Mouse (Mus musculus) neural tube, embryonic 15.5 days (tissue): Measurements from ENCODE around the gene Aak1. TPM values are rescaled to one million over a fixed set of nuclear protein-coding genes. Genes with fewer than 3 reads are reported as not detected.

ENCODE experiments used
- ATAC-seq: fragments of 200-750 bp; cut with Nextera tagmentation; 2 replicates; pipeline ENCODE4 v1.8.0; 2017; ENCODE audit warnings: mild to moderate bottlenecking, moderate TSS enrichment, moderate library complexity; ENCODE audit not compliant: low FRiP score
- H3K27ac ChIP-seq: fragments of 300-500 bp; sonication (generic); replicated peaks from 2 replicates; pipeline ENCODE4 v1.5.1; 2015; ENCODE audit warnings: mild to moderate bottlenecking, inconsistent platforms
- H3K27me3 ChIP-seq: fragments of 300-500 bp; sonication (generic); replicated peaks from 2 replicates; pipeline ENCODE4 v1.6.1; 2015; ENCODE audit warnings: inconsistent platforms
- H3K36me3 ChIP-seq: fragments of 300-500 bp; sonication (generic); 2 replicates; pipeline ENCODE4 v1.6.1; 2015; ENCODE audit warnings: inconsistent platforms
- H3K4me1 ChIP-seq: fragments of 300-500 bp; sonication (generic); 2 replicates; pipeline ENCODE4 v1.6.1; 2015; ENCODE audit warnings: inconsistent platforms
- H3K4me2 ChIP-seq: fragments of 300-500 bp; sonication (generic); 2 replicates; pipeline ENCODE4 v1.6.1; 2015; ENCODE audit warnings: inconsistent platforms, mild to moderate bottlenecking, moderate library complexity
- H3K4me3 ChIP-seq: fragments of 300-500 bp; sonication (generic); replicated peaks from 2 replicates; pipeline ENCODE4 v1.5.1; 2015; ENCODE audit warnings: mild to moderate bottlenecking, inconsistent platforms
- H3K9ac ChIP-seq: fragments of 300-500 bp; sonication (generic); replicated peaks from 2 replicates; pipeline ENCODE4 v1.6.1; 2015; ENCODE audit warnings: mild to moderate bottlenecking, inconsistent platforms
- H3K9me3 ChIP-seq: fragments of 300-500 bp; sonication (generic); replicated peaks from 2 replicates; pipeline ENCODE4 v1.6.1; 2016; ENCODE audit warnings: inconsistent platforms
- WGBS: fragments of 180-500 bp; shearing (Covaris S2); methylation state at CpG from one replicate; pipeline ENCODE4 v1.1.7; 2015; ENCODE audit warnings: mixed read lengths; 5-methylcytosine and 5-hydroxymethylcytosine counted together
- polyA plus RNA-seq: library from polyadenylated mRNA; unstranded; fragments of >200 nt; fragmentation: Nextera tagmentation; extraction: Ambion mirVana; gene quantifications from 2 replicates; pipeline ENCODE4 v1.2.1, GENCODE M21; 2015

Aak1 gene
- polyA plus RNA-seq, 1 experiment from 2014 or later = 40.2 TPM

DNA sequence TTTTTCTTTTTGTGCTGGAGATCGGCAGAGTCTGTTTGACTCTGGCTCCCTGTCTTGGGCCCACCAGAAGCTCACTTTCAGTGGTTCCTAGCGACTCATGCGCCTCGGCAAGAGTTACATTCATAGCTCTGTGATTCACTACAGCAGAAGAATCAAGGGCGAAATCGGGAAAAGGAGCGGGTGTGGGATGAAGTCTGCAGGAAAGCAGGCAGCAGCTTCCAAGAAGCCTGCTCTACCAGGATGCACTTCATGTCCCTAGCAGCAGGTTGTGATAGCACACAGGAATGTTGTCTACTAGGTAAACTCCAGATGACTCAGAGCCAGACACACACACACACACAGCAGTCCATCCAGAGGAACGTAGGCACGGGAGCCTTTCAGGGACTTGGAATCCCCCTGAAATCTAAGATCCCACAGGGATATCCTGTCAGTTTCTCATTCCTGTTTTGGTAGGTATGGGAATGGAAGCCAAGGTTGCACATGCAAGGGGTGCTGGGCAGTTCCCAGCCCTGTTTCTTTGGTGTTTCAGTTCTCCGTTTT, 202.6 kb downstream of the Aak1 start:
- Histone ChIP-seq H3K9ac (no peak overlapping the region), H3K4me3 (no peak overlapping the region), H3K27me3 (no peaks in the 10 kb centered on the region), H3K27ac (no peak overlapping the region), H3K4me1 (no peaks in the 10 kb centered on the region), H3K9me3 (no peaks in the 10 kb centered on the region), H3K36me3 (peaks cover 51% of the 10 kb centered on the region), H3K4me2 (no peak overlapping the region)
- 94% methylated on average over 10 of the region's 10 CpGs for WGBS
- ATAC-seq = no peak

Other genes with a start within 250 kb of the Aak1 start
- gene Asprv1, start 221.4 kb upstream of the Aak1 start, polyA plus RNA-seq = 1.5 and 1.8 TPM in 2 replicates
- gene Mxd1, start 180.4 kb upstream of the Aak1 start, polyA plus RNA-seq = 15.2 and 15.3 TPM in 2 replicates
- 94.2 and 96.0 TPM in 2 replicates for gene Snrnp27, start 165.0 kb upstream of the Aak1 start, polyA plus RNA-seq
- gene Gmcl1, start 116.1 kb upstream of the Aak1 start, polyA plus RNA-seq = 38.7 and 41.8 TPM in 2 replicates
- gene Anxa4, start 55.9 kb upstream of the Aak1 start, polyA plus RNA-seq = 4.2 and 21.7 TPM in 2 replicates
- gene Nfu1, start 159.7 kb downstream of the Aak1 start, polyA plus RNA-seq = 153 and 155 TPM in 2 replicates
- gene Gfpt1, start 193.3 kb downstream of the Aak1 start, polyA plus RNA-seq = 19.9 and 20.5 TPM in 2 replicates